ENCODE assay signal across 9 mouse cellular contexts in genomic region chr10:79933145-79933679, GRCm38 (mm10). TPM values are rescaled to one million over a fixed set of nuclear protein-coding genes. Genes with fewer than 3 reads are reported as not detected.
DNase-seq lines count a peak whose midpoint lies in the region; ATAC-seq lines count a peak whose summit lies in the region.
"Had no signal": no experiment of that assay in that cellular context is flagged by ENCODE, and none has a peak within 500 bp of the region (broad histone marks: within the 10 kb centered on the region; RNA-seq: fewer than 3 reads in every experiment).

No protein-coding gene starts in this region.

- no peaks in the 10 kb centered on the region for H3K27me3 ChIP-seq in kidney, embryonic 15.5 days
- H3K27me3 ChIP-seq in embryonic facial prominence, embryonic 12.5 days: no peaks in the 10 kb centered on the region
- H3K27me3 ChIP-seq in hindbrain, embryonic 15.5 days: no peaks in the 10 kb centered on the region
- no peaks in the 10 kb centered on the region for H3K27me3 ChIP-seq in midbrain, embryonic 12.5 days
- H3K27me3 ChIP-seq: Patski had no signal

- H3K4me1 ChIP-seq in kidney, embryonic 15.5 days: peaks cover 98% of the 10 kb centered on the region
- H3K4me1 ChIP-seq in embryonic facial prominence, embryonic 12.5 days: peaks cover 54% of the 10 kb centered on the region
- peaks cover 71% of the 10 kb centered on the region for H3K4me1 ChIP-seq in hindbrain, embryonic 15.5 days (replicated peaks)
- peaks cover 53% of the 10 kb centered on the region for H3K4me1 ChIP-seq in midbrain, embryonic 12.5 days

- H3K36me3 ChIP-seq in kidney, embryonic 15.5 days: peaks cover 58% of the 10 kb centered on the region
- peaks cover 61% of the 10 kb centered on the region for H3K36me3 ChIP-seq in embryonic facial prominence, embryonic 12.5 days
- 0 out of 2 replicates have a peak, but pooled peaks cover 4% of the 10 kb centered on the region for H3K36me3 ChIP-seq in hindbrain, embryonic 15.5 days
- peaks cover 38% of the 10 kb centered on the region for H3K36me3 ChIP-seq in midbrain, embryonic 12.5 days

- no peaks in the 10 kb centered on the region for H3K9me3 ChIP-seq in kidney, embryonic 15.5 days (replicated peaks)
- H3K9me3 ChIP-seq in embryonic facial prominence, embryonic 12.5 days: no peaks in the 10 kb centered on the region
- no peaks in the 10 kb centered on the region for H3K9me3 ChIP-seq in hindbrain, embryonic 15.5 days
- H3K9me3 ChIP-seq in midbrain, embryonic 12.5 days: no peaks in the 10 kb centered on the region

- H3K4me3 ChIP-seq in kidney, embryonic 15.5 days (replicated peaks): peak overlapping the region; percentile 6; the same call in 1 of the 2 replicates
- no peak overlapping the region for H3K4me3 ChIP-seq in embryonic facial prominence, embryonic 12.5 days
- no peak overlapping the region for H3K4me3 ChIP-seq in hindbrain, embryonic 15.5 days
- H3K4me3 ChIP-seq in midbrain, embryonic 12.5 days: no peak overlapping the region

- peak overlapping the region; percentile 82 for H3K27ac ChIP-seq in kidney, embryonic 15.5 days
- H3K27ac ChIP-seq in embryonic facial prominence, embryonic 12.5 days: peak overlapping the region; percentile 70; the same call in 1 of the 2 replicates
- H3K27ac ChIP-seq in hindbrain, embryonic 15.5 days (replicated peaks): peak overlapping the region; percentile 36
- peak overlapping the region; percentile 52; the same call in 1 of the 2 replicates for H3K27ac ChIP-seq in midbrain, embryonic 12.5 days (replicated peaks)

- peak overlapping the region; percentile 26; the same call in 1 of the 2 replicates for H3K4me2 ChIP-seq in kidney, embryonic 15.5 days
- peak overlapping the region; percentile 15; the same call in 1 of the 2 replicates for H3K4me2 ChIP-seq in embryonic facial prominence, embryonic 12.5 days (replicated peaks)
- no peak overlapping the region for H3K4me2 ChIP-seq in hindbrain, embryonic 15.5 days
- no peak overlapping the region for H3K4me2 ChIP-seq in midbrain, embryonic 12.5 days (replicated peaks)

- H3K9ac ChIP-seq in kidney, embryonic 15.5 days: no peak overlapping the region
- H3K9ac ChIP-seq in embryonic facial prominence, embryonic 12.5 days: no peak overlapping the region
- no peak overlapping the region for H3K9ac ChIP-seq in hindbrain, embryonic 15.5 days
- H3K9ac ChIP-seq in midbrain, embryonic 12.5 days (replicated peaks): no peak overlapping the region

- ATAC-seq in kidney, embryonic 15.5 days (replicated peaks; ENCODE audit: low FRiP score): no peak
- ATAC-seq in embryonic facial prominence, embryonic 12.5 days (ENCODE audit: insufficient number of reproducible peaks, insufficient read depth, low FRiP score, low TSS enrichment): no peak
- ATAC-seq in hindbrain, embryonic 15.5 days (ENCODE audit: low FRiP score, low read depth): no peak
- ATAC-seq in midbrain, embryonic 12.5 days (ENCODE audit: low FRiP score, low read depth): no peak
- no peak for ATAC-seq in inflammation-experienced regulatory T-cells, adult 6 months
- ATAC-seq: Patski had no signal

- 66% methylated on average over 9 of the region's 9 CpGs for WGBS in kidney, embryonic 15.5 days
- 54% methylated on average over 9 of the region's 9 CpGs for WGBS in embryonic facial prominence, embryonic 12.5 days
- 62% methylated on average over 9 of the region's 9 CpGs for WGBS in hindbrain, embryonic 15.5 days
- WGBS in midbrain, embryonic 12.5 days: 75% methylated on average over 9 of the region's 9 CpGs

- DNase-seq in kidney, postnatal 14 days: no peak
- no peak for DNase-seq in thymus, postnatal 14 days
- DNase-seq in spleen, postnatal 4 days (ENCODE audit: low spot score in 2 of 2): no peak

RNA-seq across cellular contexts. Expression of gene Arid3a, which starts 6.4 kb away (rescaled TPM):
- polyA plus RNA-seq in kidney, embryonic 15.5 days (2015; fragmentation: Nextera tagmentation; extraction: Ambion mirVana): 7.3 and 7.4 TPM in 2 replicates
- polyA plus RNA-seq in embryonic facial prominence, embryonic 12.5 days (2016; fragmentation: Nextera tagmentation; extraction: Ambion mirVana): 4.9 and 6.6 TPM in 2 replicates
- 2.9 and 3.2 TPM in 2 replicates for polyA plus RNA-seq in hindbrain, embryonic 15.5 days (2015; fragmentation: Nextera tagmentation; extraction: Ambion mirVana)
- polyA plus RNA-seq in midbrain, embryonic 12.5 days (2016; fragmentation: Nextera tagmentation; extraction: Ambion mirVana): 4.0 and 5.6 TPM in 2 replicates
- 1 to 10 TPM; 2.1 to 3.5 (median 2.4) TPM for polyA plus RNA-seq in inflammation-experienced regulatory T-cells, adult 6 months (2017; shearing (Covaris generic))

RNA-seq across cellular contexts. Expression of gene R3hdm4, which starts 12.2 kb away (rescaled TPM):
- 142 and 155 TPM in 2 replicates for polyA plus RNA-seq in kidney, embryonic 15.5 days (2015; fragmentation: Nextera tagmentation; extraction: Ambion mirVana)
- polyA plus RNA-seq in embryonic facial prominence, embryonic 12.5 days (2016; fragmentation: Nextera tagmentation; extraction: Ambion mirVana): 159 and 166 TPM in 2 replicates
- polyA plus RNA-seq in hindbrain, embryonic 15.5 days (2015; fragmentation: Nextera tagmentation; extraction: Ambion mirVana): 258 and 289 TPM in 2 replicates
- polyA plus RNA-seq in midbrain, embryonic 12.5 days (2016; fragmentation: Nextera tagmentation; extraction: Ambion mirVana): 157 and 167 TPM in 2 replicates
- polyA plus RNA-seq in inflammation-experienced regulatory T-cells, adult 6 months (2017; shearing (Covaris generic)): 100 to 1,000 TPM in 1 of 3 experiments, 10 to 100 TPM in 2; 96.5 to 106 (median 96.9) TPM

RNA-seq across cellular contexts. Expression of gene Kiss1r, which starts 16.4 kb away (rescaled TPM):
- 0.71 and 1.2 TPM in 2 replicates for polyA plus RNA-seq in kidney, embryonic 15.5 days (2015; fragmentation: Nextera tagmentation; extraction: Ambion mirVana)
- 0.85 and 1.4 TPM in 2 replicates for polyA plus RNA-seq in embryonic facial prominence, embryonic 12.5 days (2016; fragmentation: Nextera tagmentation; extraction: Ambion mirVana)
- 2.7 and 3.1 TPM in 2 replicates for polyA plus RNA-seq in hindbrain, embryonic 15.5 days (2015; fragmentation: Nextera tagmentation; extraction: Ambion mirVana)
- 1.4 and 1.5 TPM in 2 replicates for polyA plus RNA-seq in midbrain, embryonic 12.5 days (2016; fragmentation: Nextera tagmentation; extraction: Ambion mirVana)
- not detected for polyA plus RNA-seq in inflammation-experienced regulatory T-cells, adult 6 months (2017; shearing (Covaris generic))

RNA-seq across cellular contexts. Expression of gene Gm26602, which starts 22.6 kb away (rescaled TPM):
- 0.96 and 14.1 TPM in 2 replicates for polyA plus RNA-seq in kidney, embryonic 15.5 days (2015; fragmentation: Nextera tagmentation; extraction: Ambion mirVana)
- 5.0 and 18.8 TPM in 2 replicates for polyA plus RNA-seq in embryonic facial prominence, embryonic 12.5 days (2016; fragmentation: Nextera tagmentation; extraction: Ambion mirVana)
- 3.0 TPM in 1 of 2 replicates, not detected in the other for polyA plus RNA-seq in hindbrain, embryonic 15.5 days (2015; fragmentation: Nextera tagmentation; extraction: Ambion mirVana)
- 27.9 and 34.2 TPM in 2 replicates for polyA plus RNA-seq in midbrain, embryonic 12.5 days (2016; fragmentation: Nextera tagmentation; extraction: Ambion mirVana)
- polyA plus RNA-seq in inflammation-experienced regulatory T-cells, adult 6 months (2017; shearing (Covaris generic)): 1 to 10 TPM in 1 of 3 experiments, not detected in 2; 5.5 TPM
- polyA plus RNA-seq: Patski had no signal

RNA-seq across cellular contexts. Expression of gene Med16, which starts 24.5 kb away (rescaled TPM):
- polyA plus RNA-seq in kidney, embryonic 15.5 days (2015; fragmentation: Nextera tagmentation; extraction: Ambion mirVana): 59.6 and 70.7 TPM in 2 replicates
- 60.4 and 60.9 TPM in 2 replicates for polyA plus RNA-seq in embryonic facial prominence, embryonic 12.5 days (2016; fragmentation: Nextera tagmentation; extraction: Ambion mirVana)
- polyA plus RNA-seq in hindbrain, embryonic 15.5 days (2015; fragmentation: Nextera tagmentation; extraction: Ambion mirVana): 51.2 and 54.2 TPM in 2 replicates
- polyA plus RNA-seq in midbrain, embryonic 12.5 days (2016; fragmentation: Nextera tagmentation; extraction: Ambion mirVana): 65.4 and 68.4 TPM in 2 replicates
- 1 to 10 TPM; 5.7 to 7.9 (median 7.1) TPM for polyA plus RNA-seq in inflammation-experienced regulatory T-cells, adult 6 months (2017; shearing (Covaris generic))

Comparison
In these comparisons a context has a peak if more than half of its experiments do, and no peak if none do; other contexts are left out.
1. H3K4me2 ChIP-seq: peak in kidney, embryonic 15.5 days (single experiment) and embryonic facial prominence, embryonic 12.5 days (single experiment); none in hindbrain, embryonic 15.5 days (single experiment) and midbrain, embryonic 12.5 days (single experiment).
2. Peak in every context shown above with its lines, with median percentiles within 50 percentile points of each other: H3K27ac ChIP-seq.